Mouse (Mus musculus): Measurements from ENCODE around the gene BC048507. TPM values are rescaled to one million over a fixed set of nuclear protein-coding genes. Genes with fewer than 3 reads are reported as not detected.

The BC048507 gene
- polyA plus RNA-seq, 1 experiment, result not detected

Other genes with a start within 250 kb of the BC048507 start
- gene Gm49345, start 225.6 kb upstream of the BC048507 start, polyA plus RNA-seq (2012; rRNA removed), result not detected in 2 replicates
- 4.4 and 5.4 TPM in 2 replicates for gene Zfp729a, start 225.5 kb upstream of the BC048507 start, polyA plus RNA-seq (2012; rRNA removed)
- 7.4 and 7.7 TPM in 2 replicates for gene Zfp738, start 176.3 kb upstream of the BC048507 start, polyA plus RNA-seq (2012; rRNA removed)
- gene Zfp65, start 134.2 kb upstream of the BC048507 start, polyA plus RNA-seq (2012; rRNA removed), result 5.8 and 6.5 TPM in 2 replicates
- 3.7 and 4.1 TPM in 2 replicates for gene Zfp85, start 108.1 kb upstream of the BC048507 start, polyA plus RNA-seq (2012; rRNA removed)
- 2.2 and 2.3 TPM in 2 replicates for gene Zfp493, start 83.6 kb upstream of the BC048507 start, polyA plus RNA-seq (2012; rRNA removed)
- gene Zfp273, start 49.6 kb upstream of the BC048507 start, polyA plus RNA-seq (2012; rRNA removed), result 3.4 and 3.9 TPM in 2 replicates
- gene Gm10037, start 32.2 kb upstream of the BC048507 start, polyA plus RNA-seq (2012; rRNA removed), result 3.7 TPM in 2 replicates